Mouse (Mus musculus) ES-E14 (cell line): Measurements from ENCODE around the gene Lhfpl2.

ENCODE experiments used
- CHD2 ChIP-seq: IDR thresholded peaks from 2 replicates; pipeline ENCODE4 v1.6.1; 2014; ENCODE audit warnings: mild to moderate bottlenecking, low read depth, low read length, inconsistent platforms
- MAFK ChIP-seq: IDR thresholded peaks from 2 replicates; pipeline ENCODE4 v1.6.1; 2014; ENCODE audit warnings: mild to moderate bottlenecking, low read depth, low read length, inconsistent platforms; ENCODE audit not compliant: insufficient read depth
- ZNF384 ChIP-seq: IDR thresholded peaks from 2 replicates; pipeline ENCODE4 v1.6.1; 2012; ENCODE audit warnings: low read depth, low read length, inconsistent platforms

- TF ChIP-seq CHD2 (no peak), MAFK (no peak), ZNF384 (no peak)
These were observed 77.0 kb downstream of the Lhfpl2 start for GRCm38 (mm10) chr13:94134646-94135045.
